Mouse (Mus musculus) olfactory bulb, adult 2 months (tissue): Measurements from ENCODE around the gene Rpl18. TPM values are rescaled to one million over a fixed set of nuclear protein-coding genes. Genes with fewer than 3 reads are reported as not detected.
A peak's percentile ranks its signal among the peaks of the same experiment; 100 is the strongest.

Experiments
- H3K27ac ChIP-seq: fragments of 200-500 bp; 2 replicates; pipeline ENCODE4 v1.5.1; 2012; ENCODE audit warnings: low read depth, low read length; ENCODE audit not compliant: insufficient read depth
- H3K4me1 ChIP-seq: fragments of 200-500 bp; 2 replicates; pipeline ENCODE4 v1.6.1; 2012; ENCODE audit warnings: low read length; ENCODE audit not compliant: control insufficient read depth, insufficient read depth
- H3K4me3 ChIP-seq: fragments of 200-500 bp; 2 replicates; pipeline ENCODE4 v1.5.1; 2012; ENCODE audit warnings: mild to moderate bottlenecking, low read depth, low read length, moderate library complexity; ENCODE audit not compliant: insufficient read depth
- CTCF ChIP-seq: fragments of 200-500 bp; IDR thresholded peaks from 2 replicates; pipeline ENCODE4 v1.5.1; 2012; ENCODE audit warnings: low read depth, mild to moderate bottlenecking, low read length, moderate library complexity; ENCODE audit not compliant: insufficient read depth
- POLR2A ChIP-seq: fragments of 200-500 bp; IDR thresholded peaks from 2 replicates; pipeline ENCODE4 v1.6.1; 2012; ENCODE audit warnings: mild to moderate bottlenecking, low read depth, low read length, moderate library complexity; ENCODE audit not compliant: insufficient read depth
- WGBS: fragments of 180-500 bp; shearing (Covaris S2); methylation state at CpG from one replicate; pipeline ENCODE4 v1.1.7; 2018; 5-methylcytosine and 5-hydroxymethylcytosine counted together
- polyA plus RNA-seq: library from polyadenylated mRNA; stranded (reverse); fragments of >200 nt; gene quantifications from 2 replicates; pipeline ENCODE4 v1.2.4, GENCODE M21; 2012; ENCODE audit warnings: low replicate concordance; ENCODE audit not compliant: missing spikeins, insufficient read depth, insufficient read length

Rpl18 gene
- not detected in 2 replicates for polyA plus RNA-seq

DNA sequence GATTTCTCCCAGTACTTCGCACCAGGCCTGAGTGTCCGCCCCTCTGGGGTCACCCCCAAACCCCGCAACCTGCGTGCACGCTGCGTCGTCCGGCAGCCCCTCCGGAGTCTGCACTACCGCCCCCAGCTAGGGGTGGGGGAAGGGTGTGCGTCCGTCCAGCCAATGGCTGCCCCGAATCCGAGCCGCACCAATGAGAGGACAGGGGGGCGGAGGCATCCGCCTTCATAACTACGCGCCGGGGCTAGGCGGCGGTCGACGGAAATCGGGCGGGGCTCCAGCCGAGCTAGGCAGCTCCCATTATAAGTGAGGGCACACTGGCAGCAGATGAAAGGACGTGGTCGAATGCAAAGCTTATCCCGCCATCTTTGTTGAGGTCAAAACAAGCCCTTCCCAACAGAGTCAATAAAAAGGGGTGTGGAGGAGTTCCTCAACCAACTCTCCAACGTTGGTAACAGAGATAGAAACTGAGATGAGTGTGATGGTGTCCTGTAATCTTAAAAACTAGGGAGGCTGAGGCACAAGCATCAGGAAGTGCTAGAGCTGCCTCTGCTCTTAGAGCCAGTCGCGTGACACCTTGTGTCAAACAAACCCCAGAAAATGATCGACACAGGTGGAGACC is at the start of gene Rpl18:
Gene Rpl18 (plus strand): TSS at position 368 of the 619 bp plus-strand sequence.
- Histone ChIP-seq H3K4me1 (peaks cover 65% of the 10 kb centered on the region), H3K27ac (peak within 1 kb of the TSS; percentile 65), H3K4me3 (peak within 1 kb of the TSS; percentile 72)
- 8% methylated on average over 34 of the region's 34 CpGs for WGBS
- TF ChIP-seq CTCF, result no peak
- peak; percentile 51; the same call in 1 of the 2 replicates for TF ChIP-seq POLR2A

GRCm38 (mm10) chr7:45666161-45666560 is 49.1 kb upstream of the Rpl18 start, which contains the start of gene Fut2:
Gene Fut2, minus strand, starts transcription at chr7:45666394.
- WGBS, result 86% methylated on average over 7 of the region's 7 CpGs
- H3K27ac ChIP-seq, result no peak within 1 kb of the TSS
- no peaks in the 10 kb centered on the region for H3K4me1 ChIP-seq
- TF ChIP-seq POLR2A, result no peak
- no peak for TF ChIP-seq CTCF
- no peak within 1 kb of the TSS for H3K4me3 ChIP-seq

GRCm38 (mm10) chr7:45667761-45668160 is 47.5 kb upstream of the Rpl18 start:
- H3K4me1 ChIP-seq, result no peaks in the 10 kb centered on the region
- 77% methylated on average over 14 of the region's 14 CpGs for WGBS
- no peak overlapping the region for H3K4me3 ChIP-seq
- TF ChIP-seq CTCF (no peak), POLR2A (no peak)
- H3K27ac ChIP-seq, result no peak overlapping the region

- Histone ChIP-seq H3K4me1 (no peaks in the 10 kb centered on the region), H3K27ac (no peak overlapping the region), H3K4me3 (no peak overlapping the region)
- 95% methylated on average over 9 of the region's 9 CpGs for WGBS
- TF ChIP-seq CTCF (no peak), POLR2A (no peak)
Measured at GRCm38 (mm10) chr7:45668921-45669320, 46.3 kb upstream of the Rpl18 start.

GRCm38 (mm10) chr7:45677627-45678295 is 37.5 kb upstream of the Rpl18 start:
- 90% methylated on average over 7 of the region's 7 CpGs for WGBS
- H3K27ac ChIP-seq, result no peak overlapping the region
- no peak for TF ChIP-seq CTCF
- TF ChIP-seq POLR2A, result no peak
- no peak overlapping the region for H3K4me3 ChIP-seq
- peaks cover 4% of the 10 kb centered on the region for H3K4me1 ChIP-seq

GRCm38 (mm10) chr7:45678513-45678912 is 36.7 kb upstream of the Rpl18 start:
- no peak overlapping the region for H3K27ac ChIP-seq
- 93% methylated on average over 14 of the region's 14 CpGs for WGBS
- no peak for TF ChIP-seq CTCF
- no peak for TF ChIP-seq POLR2A
- H3K4me1 ChIP-seq, result peaks cover 7% of the 10 kb centered on the region
- H3K4me3 ChIP-seq, result no peak overlapping the region

DNA sequence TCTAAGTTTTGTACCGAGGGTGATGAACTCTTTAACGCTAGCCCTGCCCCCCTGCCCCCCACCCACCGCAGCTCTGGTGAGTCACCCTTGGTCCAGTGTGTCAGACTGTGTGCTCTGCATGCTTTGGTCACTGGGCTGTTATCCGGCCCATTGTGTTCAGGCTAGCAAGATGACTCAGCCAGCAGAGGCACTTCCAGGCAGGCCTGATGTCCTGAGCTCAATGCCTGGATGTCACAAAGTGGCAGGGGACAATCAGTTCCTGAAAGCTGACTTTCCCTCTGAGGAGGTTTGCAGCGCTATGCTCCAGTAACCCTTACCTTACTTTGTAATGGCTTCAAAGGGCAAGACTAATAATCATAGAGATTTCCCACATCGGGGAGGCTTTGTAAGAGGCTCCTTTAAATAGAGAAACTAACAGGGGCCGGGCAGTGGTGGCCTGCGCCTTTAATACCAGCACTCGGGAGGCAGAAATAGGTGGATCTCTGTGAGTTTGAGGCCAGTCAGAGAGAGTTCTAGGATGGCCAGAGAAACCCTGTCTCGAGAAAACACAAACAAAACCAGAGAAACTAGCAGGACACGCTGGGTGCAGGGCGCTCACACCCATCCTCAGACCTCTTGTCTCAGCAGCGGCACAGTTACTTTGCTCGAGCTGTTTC is 35.2 kb upstream of the Rpl18 start:
- H3K27ac ChIP-seq, result no peak overlapping the region
- TF ChIP-seq CTCF, result no peak
- TF ChIP-seq POLR2A, result no peak

GRCm38 (mm10) chr7:45681046-45681736 is 34.1 kb upstream of the Rpl18 start:
- no peak overlapping the region for H3K4me3 ChIP-seq
- no peak overlapping the region for H3K27ac ChIP-seq
- TF ChIP-seq CTCF (no peak), POLR2A (no peak)
- WGBS, result 88% methylated on average over 8 of the region's 8 CpGs
- peaks cover 7% of the 10 kb centered on the region for H3K4me1 ChIP-seq

More for the DNA sequence above, 35.2 kb upstream of the Rpl18 start:
- 73% methylated on average over 14 of the region's 14 CpGs for WGBS
- Histone ChIP-seq H3K4me3 (no peak overlapping the region), H3K4me1 (peaks cover 7% of the 10 kb centered on the region)
